Mouse (Mus musculus) heart, embryonic 12.5 days (tissue): Measurements from ENCODE around the gene Olfr524. TPM values are rescaled to one million over a fixed set of nuclear protein-coding genes. Genes with fewer than 3 reads are reported as not detected.

Source experiments
- ATAC-seq: fragments of 200-750 bp; cut with Nextera tagmentation; 2 replicates; pipeline ENCODE4 v1.8.0; 2017; ENCODE audit warnings: moderate TSS enrichment, moderate library complexity; ENCODE audit not compliant: insufficient number of reproducible peaks, low FRiP score
- H3K27ac ChIP-seq: fragments of 300-500 bp; sonication (generic); 2 replicates; pipeline ENCODE4 v1.5.1; 2016; ENCODE audit warnings: mild to moderate bottlenecking, moderate library complexity; ENCODE audit not compliant: poor library complexity, severe bottlenecking
- H3K27me3 ChIP-seq: fragments of 300-500 bp; sonication (generic); replicated peaks from 2 replicates; pipeline ENCODE4 v1.6.1; 2016; ENCODE audit warnings: mild to moderate bottlenecking, moderate library complexity
- H3K36me3 ChIP-seq: fragments of 300-500 bp; sonication (generic); 2 replicates; pipeline ENCODE4 v1.6.1; 2016; ENCODE audit warnings: mild to moderate bottlenecking, moderate library complexity
- H3K4me1 ChIP-seq: fragments of 300-500 bp; sonication (generic); replicated peaks from 2 replicates; pipeline ENCODE4 v1.6.1; 2016; ENCODE audit warnings: mild to moderate bottlenecking
- H3K4me2 ChIP-seq: fragments of 300-500 bp; sonication (generic); 2 replicates; pipeline ENCODE4 v1.6.1; 2016; ENCODE audit warnings: mild to moderate bottlenecking, moderate library complexity
- H3K4me3 ChIP-seq: fragments of 300-500 bp; sonication (generic); 2 replicates; pipeline ENCODE4 v1.5.1; 2016; ENCODE audit warnings: mild to moderate bottlenecking
- H3K9ac ChIP-seq: fragments of 300-500 bp; sonication (generic); 2 replicates; pipeline ENCODE4 v1.6.1; 2016; ENCODE audit warnings: mild to moderate bottlenecking, moderate library complexity
- H3K9me3 ChIP-seq: fragments of 300-500 bp; sonication (generic); replicated peaks from 2 replicates; pipeline ENCODE4 v1.6.1; 2016; ENCODE audit warnings: mild to moderate bottlenecking, moderate library complexity
- whole genome bisulfite sequencing: fragments of 180-500 bp; shearing (Covaris S2); methylation state at CpG from one replicate; pipeline ENCODE4 v1.1.7; 2016; 5-methylcytosine and 5-hydroxymethylcytosine counted together
- polyA plus RNA-seq: library from polyadenylated mRNA; unstranded; fragments of >200 nt; fragmentation: Nextera tagmentation; extraction: Ambion mirVana; gene quantifications from 2 replicates; pipeline ENCODE4 v1.2.1, GENCODE M21; 2016

Olfr524 gene
- polyA plus RNA-seq = not detected in 2 replicates

DNA sequence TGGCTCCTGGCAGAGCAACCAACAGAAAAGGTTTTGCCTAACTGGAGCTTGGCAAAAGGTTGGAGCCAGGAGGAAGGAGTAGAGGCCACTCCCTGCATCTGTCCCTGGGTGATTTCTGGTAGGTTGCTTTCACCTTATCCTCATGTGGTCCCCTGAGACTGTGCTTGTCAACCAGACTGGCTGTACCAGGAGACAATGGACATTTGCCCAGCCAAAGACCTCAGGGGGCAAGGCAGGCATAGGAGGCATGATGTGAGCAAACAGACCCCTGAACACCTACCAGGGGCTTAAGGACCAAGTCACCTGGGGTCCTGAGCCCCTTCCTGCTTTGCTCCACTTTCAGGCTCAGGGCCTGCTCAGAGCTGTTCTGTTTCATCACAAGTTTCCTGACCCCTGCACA is at the start of gene Olfr524:
TSS of gene Olfr524 (minus strand) at position 101 of the 400 bp plus-strand sequence.
- no peaks in the 10 kb centered on the region for H3K36me3 ChIP-seq

DNA sequence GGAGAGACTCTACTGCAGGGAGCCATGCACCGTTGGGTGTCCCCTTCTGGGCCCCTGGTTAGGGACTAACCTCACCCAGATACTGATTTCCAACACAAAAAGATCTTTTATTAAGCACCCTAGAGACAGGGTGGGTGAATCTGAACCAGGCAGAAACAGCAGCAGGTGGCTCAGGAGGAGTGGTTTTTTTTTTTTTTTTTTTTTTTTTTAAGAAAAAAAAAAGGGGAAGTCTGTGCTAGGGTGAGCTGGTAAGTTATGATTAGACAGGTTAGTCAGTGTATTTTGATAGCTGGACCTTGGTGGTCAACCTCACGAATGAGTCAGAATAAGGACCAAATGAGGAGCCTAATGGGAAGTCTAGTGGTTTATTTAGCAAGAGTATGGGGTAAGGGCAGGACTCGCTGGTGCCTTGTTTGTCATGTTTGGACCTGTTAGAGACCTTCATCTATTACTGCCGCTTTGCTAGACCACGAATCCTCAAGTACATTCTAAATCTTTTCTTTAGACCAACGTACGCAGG is 48.1 kb upstream of the Olfr524 start:
- H3K9me3 ChIP-seq = 0 out of 2 replicates have a peak, but pooled peaks cover 3% of the 10 kb centered on the region
- no peaks in the 10 kb centered on the region for H3K4me1 ChIP-seq
- no peak for ATAC-seq
- no peak overlapping the region for H3K9ac ChIP-seq
- no peak overlapping the region for H3K27ac ChIP-seq
- no peak overlapping the region for H3K4me3 ChIP-seq
- WGBS = 70% methylated on average over 7 of the region's 7 CpGs
- no peaks in the 10 kb centered on the region for H3K36me3 ChIP-seq
- no peaks in the 10 kb centered on the region for H3K27me3 ChIP-seq
- no peak overlapping the region for H3K4me2 ChIP-seq

More for the DNA sequence above, at the start of gene Olfr524:
- H3K9me3 ChIP-seq = no peaks in the 10 kb centered on the region
- no peak for ATAC-seq
- no peak within 1 kb of the TSS for H3K9ac ChIP-seq
- no peak within 1 kb of the TSS for H3K27ac ChIP-seq
- H3K4me1 ChIP-seq = no peaks in the 10 kb centered on the region
- no peak within 1 kb of the TSS for H3K4me2 ChIP-seq
- H3K4me3 ChIP-seq = no peak within 1 kb of the TSS
- H3K27me3 ChIP-seq = no peaks in the 10 kb centered on the region; the same call in 1 of the 2 replicates

DNA sequence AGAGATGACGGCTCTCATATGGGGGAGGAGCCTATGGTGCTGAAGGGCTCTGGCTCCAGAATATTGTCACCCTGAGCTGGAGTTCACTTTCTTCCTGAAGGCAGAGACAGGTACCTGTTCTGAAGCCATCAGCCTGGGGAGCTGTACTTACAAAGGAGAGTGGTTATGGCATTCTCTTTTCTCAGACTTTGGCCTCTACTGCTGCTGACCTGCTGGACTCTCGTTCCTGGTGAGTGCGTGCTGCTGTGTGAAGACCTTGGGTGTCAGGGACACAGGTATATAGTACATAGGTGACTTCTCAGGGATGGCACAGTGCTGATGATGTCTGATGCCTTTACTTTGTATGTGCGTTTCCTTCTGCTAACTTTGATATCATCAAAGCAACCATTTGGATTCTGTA is 41.5 kb upstream of the Olfr524 start, which contains the start of gene 5830411N06Rik:
TSS of gene 5830411N06Rik (plus strand) at position 69 of the 400 bp plus-strand sequence.
- Histone ChIP-seq H3K4me1 (no peaks in the 10 kb centered on the region), H3K36me3 (no peaks in the 10 kb centered on the region), H3K4me3 (no peak within 1 kb of the TSS), H3K9ac (no peak within 1 kb of the TSS), H3K4me2 (no peak within 1 kb of the TSS), H3K27ac (no peak within 1 kb of the TSS), H3K27me3 (no peaks in the 10 kb centered on the region), H3K9me3 (peaks cover 4% of the 10 kb centered on the region; the same call in 1 of the 2 replicates)
- WGBS = 75% methylated on average over 4 of the region's 4 CpGs
- no peak for ATAC-seq

DNA sequence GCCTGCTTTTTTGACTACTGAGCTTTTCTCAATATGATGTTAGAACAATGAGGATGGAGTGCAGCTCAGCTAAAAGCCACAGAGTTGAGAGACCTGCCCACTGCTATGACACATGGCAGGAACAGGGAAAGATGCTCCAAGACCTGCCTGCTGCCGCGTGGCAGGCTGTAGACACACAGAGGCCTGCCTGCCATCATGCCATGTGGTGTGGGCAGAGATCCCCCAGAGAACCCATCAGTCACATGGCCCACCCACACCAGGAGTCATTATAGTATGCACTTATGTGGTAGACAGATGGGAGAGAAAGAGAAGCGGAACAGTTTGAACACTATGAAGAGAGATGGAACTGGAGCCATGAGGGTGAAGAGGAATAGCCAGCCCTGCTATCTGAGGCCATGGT is 27.9 kb upstream of the Olfr524 start:
- no peaks in the 10 kb centered on the region for H3K4me1 ChIP-seq
- H3K4me2 ChIP-seq = no peak overlapping the region
- no peak overlapping the region for H3K27ac ChIP-seq
- 90% methylated on average over 3 of the region's 3 CpGs for WGBS
- peaks cover 8% of the 10 kb centered on the region; the same call in 1 of the 2 replicates for H3K9me3 ChIP-seq
- H3K4me3 ChIP-seq = no peak overlapping the region
- no peaks in the 10 kb centered on the region for H3K27me3 ChIP-seq
- no peaks in the 10 kb centered on the region for H3K36me3 ChIP-seq
- ATAC-seq = no peak
- H3K9ac ChIP-seq = no peak overlapping the region

DNA sequence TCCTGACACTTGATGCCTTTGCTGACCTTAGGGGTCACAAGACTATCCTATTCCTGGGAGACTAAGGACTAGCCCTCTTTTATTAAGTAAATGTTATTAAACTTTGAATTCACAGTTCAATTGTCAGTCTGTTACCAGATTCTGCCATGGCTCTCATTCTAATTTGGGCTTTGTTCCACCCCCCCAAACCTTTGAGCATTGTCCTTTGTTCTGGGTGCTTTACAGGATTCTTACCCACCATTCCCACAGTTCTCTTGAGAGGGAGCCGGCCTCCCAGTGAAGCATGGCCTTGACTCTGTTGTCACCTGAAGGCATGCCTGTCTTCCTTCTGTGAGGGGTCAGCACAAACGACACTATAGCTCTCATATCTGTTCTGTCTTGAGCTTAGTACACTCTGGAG is 25.3 kb upstream of the Olfr524 start:
- H3K36me3 ChIP-seq = no peaks in the 10 kb centered on the region
- no peaks in the 10 kb centered on the region for H3K4me1 ChIP-seq
- H3K27me3 ChIP-seq = no peaks in the 10 kb centered on the region
- no peak overlapping the region for H3K27ac ChIP-seq
- H3K4me3 ChIP-seq = no peak overlapping the region
- no peak overlapping the region for H3K9ac ChIP-seq
- 68% methylated on average over 2 of the region's 2 CpGs for WGBS
- H3K9me3 ChIP-seq = peaks cover 12% of the 10 kb centered on the region; the same call in 1 of the 2 replicates
- ATAC-seq = no peak
- no peak overlapping the region for H3K4me2 ChIP-seq

DNA sequence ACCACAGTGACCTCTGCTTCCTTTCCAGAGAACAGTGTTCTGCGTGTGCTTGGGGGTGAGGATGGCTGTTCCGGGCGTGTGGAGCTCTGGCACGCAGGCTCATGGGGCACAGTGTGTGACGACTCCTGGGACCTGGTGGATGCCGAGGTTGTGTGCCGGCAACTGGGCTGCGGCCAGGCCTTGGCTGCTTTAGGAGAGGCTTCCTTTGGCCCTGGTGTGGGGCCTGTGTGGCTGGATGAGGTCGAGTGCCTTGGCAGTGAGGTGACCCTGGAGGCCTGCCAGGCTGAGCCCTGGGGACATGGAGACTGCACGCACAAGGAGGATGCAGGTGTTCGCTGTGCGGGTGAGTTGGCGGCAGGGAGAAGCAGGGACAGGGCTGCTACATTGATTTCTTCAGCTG is 22.7 kb upstream of the Olfr524 start:
- H3K4me1 ChIP-seq = no peaks in the 10 kb centered on the region
- H3K9ac ChIP-seq = no peak overlapping the region
- H3K4me2 ChIP-seq = no peak overlapping the region
- H3K36me3 ChIP-seq = no peaks in the 10 kb centered on the region
- H3K27me3 ChIP-seq = no peaks in the 10 kb centered on the region
- H3K4me3 ChIP-seq = no peak overlapping the region
- H3K27ac ChIP-seq = no peak overlapping the region
- ATAC-seq = no peak
- H3K9me3 ChIP-seq = 0 out of 2 replicates have a peak, but pooled peaks cover 9% of the 10 kb centered on the region
- WGBS = 74% methylated on average over 13 of the region's 13 CpGs

DNA sequence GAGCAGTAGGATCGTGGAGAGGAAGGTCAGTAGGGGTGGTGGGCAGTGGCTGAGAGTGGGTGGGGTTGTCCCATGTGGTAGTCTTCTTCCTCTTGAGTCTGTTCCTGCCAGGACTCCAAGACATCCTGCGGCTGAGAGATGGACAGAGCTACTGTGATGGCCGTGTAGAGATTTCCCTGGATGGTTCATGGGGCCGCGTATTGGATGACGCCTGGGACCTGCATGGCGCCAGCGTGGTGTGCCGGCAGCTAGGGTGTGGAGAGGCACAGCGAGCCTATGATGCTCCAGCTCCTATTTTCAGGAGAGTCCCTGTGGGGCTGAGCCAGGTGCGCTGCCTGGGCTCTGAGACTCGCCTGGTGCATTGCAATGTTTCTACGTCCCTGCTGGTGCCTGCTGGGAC is 18.4 kb upstream of the Olfr524 start:
- Histone ChIP-seq H3K9ac (no peak overlapping the region), H3K27ac (no peak overlapping the region), H3K9me3 (0 out of 2 replicates have a peak, but pooled peaks cover 7% of the 10 kb centered on the region), H3K36me3 (no peaks in the 10 kb centered on the region), H3K4me3 (no peak overlapping the region), H3K4me1 (no peaks in the 10 kb centered on the region), H3K27me3 (no peaks in the 10 kb centered on the region), H3K4me2 (no peak overlapping the region)
- ATAC-seq = no peak
- 75% methylated on average over 13 of the region's 13 CpGs for WGBS

DNA sequence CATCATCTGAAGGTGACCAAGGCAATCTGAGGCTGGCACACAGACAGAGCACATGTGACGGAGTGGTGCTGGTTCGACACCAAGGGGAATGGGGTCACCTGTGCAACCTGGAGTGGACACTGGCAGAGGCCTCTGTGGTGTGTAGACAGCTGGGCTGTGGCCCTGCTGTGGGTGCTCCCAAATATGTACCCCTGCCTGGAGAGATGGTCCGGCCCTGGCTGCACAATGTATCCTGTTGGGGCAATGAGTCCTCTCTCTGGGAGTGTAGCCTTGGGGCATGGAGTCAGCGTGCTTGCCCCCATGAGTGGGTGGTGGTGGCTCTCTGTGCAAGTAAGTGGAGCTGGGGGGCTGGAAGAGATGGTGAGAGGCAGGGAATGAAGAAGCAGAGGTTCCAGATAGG is 14.6 kb upstream of the Olfr524 start:
- H3K36me3 ChIP-seq = no peaks in the 10 kb centered on the region

DNA sequence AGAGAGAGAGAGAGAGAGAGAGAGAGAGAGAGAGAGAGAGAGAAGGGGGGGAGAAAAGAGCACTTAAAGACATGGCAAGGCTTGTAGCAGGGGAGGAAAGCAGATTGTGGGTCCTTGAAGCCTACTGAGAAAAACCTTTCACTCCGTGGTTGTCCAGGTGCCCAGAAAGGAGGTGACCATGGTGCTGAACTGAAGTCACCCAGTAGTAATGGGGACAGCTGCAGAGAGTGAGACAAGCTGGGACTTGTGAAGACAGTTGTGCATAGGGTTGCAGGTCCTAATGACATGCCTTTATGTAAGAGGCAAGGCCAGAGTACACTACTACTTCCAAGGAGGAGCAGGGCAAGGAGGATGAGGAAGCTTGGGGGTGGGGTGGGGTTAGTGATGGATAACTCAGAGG is 13.5 kb upstream of the Olfr524 start:
- ATAC-seq = no peak
- Histone ChIP-seq H3K9me3 (0 out of 2 replicates have a peak, but pooled peaks cover 3% of the 10 kb centered on the region), H3K27ac (no peak overlapping the region), H3K27me3 (no peaks in the 10 kb centered on the region), H3K4me1 (no peaks in the 10 kb centered on the region), H3K9ac (no peak overlapping the region), H3K36me3 (no peaks in the 10 kb centered on the region), H3K4me3 (no peak overlapping the region), H3K4me2 (no peak overlapping the region)
- 13% methylated on average over 1 of the region's 1 CpGs for WGBS

More for the DNA sequence above, 14.6 kb upstream of the Olfr524 start:
- WGBS = 71% methylated on average over 4 of the region's 4 CpGs
- no peak overlapping the region for H3K4me2 ChIP-seq
- no peak overlapping the region for H3K27ac ChIP-seq
- H3K9me3 ChIP-seq = 0 out of 2 replicates have a peak, but pooled peaks cover 3% of the 10 kb centered on the region
- no peak for ATAC-seq
- H3K27me3 ChIP-seq = no peaks in the 10 kb centered on the region
- no peak overlapping the region for H3K9ac ChIP-seq
- H3K4me1 ChIP-seq = no peaks in the 10 kb centered on the region
- H3K4me3 ChIP-seq = no peak overlapping the region

DNA sequence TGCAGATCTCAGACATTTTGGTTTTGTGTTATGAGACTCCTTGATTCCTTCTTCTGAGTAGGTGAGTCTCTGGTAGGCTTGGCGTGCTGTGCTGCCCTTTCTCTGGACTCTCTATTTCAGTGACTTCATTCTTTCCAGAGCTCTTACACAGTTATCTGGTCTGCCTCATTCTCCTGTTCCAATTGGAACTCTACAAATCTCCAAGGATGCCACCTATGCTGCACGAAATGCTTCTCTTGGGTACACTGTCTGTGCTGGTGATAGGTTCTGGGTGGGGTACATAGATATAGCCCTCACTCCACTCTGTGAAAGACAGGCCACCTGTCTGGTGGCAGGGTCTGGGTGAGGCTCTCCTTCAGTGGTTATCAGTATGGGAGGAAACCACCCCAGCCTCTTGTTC is 12.2 kb upstream of the Olfr524 start, which contains the start of gene Cd163l1:
TSS of gene Cd163l1 (plus strand) at position 301 of the 400 bp plus-strand sequence.
- WGBS = 71% methylated on average over 2 of the region's 2 CpGs
- Histone ChIP-seq H3K36me3 (no peaks in the 10 kb centered on the region), H3K4me2 (no peak within 1 kb of the TSS), H3K4me1 (no peaks in the 10 kb centered on the region), H3K9ac (no peak within 1 kb of the TSS), H3K27ac (no peak within 1 kb of the TSS), H3K4me3 (no peak within 1 kb of the TSS), H3K9me3 (no peaks in the 10 kb centered on the region), H3K27me3 (no peaks in the 10 kb centered on the region)
- ATAC-seq = no peak

DNA sequence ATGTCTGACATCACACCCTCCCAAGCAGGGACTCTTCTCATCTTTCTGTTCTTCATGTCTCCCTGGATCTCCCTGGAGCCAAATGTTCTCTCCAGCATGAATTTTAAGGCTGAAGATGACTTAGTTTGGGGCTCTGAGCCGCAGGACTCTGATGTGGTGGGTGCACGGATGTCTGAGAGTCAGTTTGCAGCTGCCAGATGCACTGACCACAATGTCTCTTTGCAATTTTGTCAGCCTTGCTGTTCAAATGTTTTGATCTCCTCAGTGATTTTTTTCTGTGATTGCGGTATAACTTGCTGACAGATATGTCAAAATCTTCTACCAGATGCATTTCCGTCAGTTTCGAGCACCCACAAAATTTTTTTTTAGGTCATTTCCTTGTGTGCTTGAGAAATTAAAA is 8.1 kb upstream of the Olfr524 start:
- Histone ChIP-seq H3K4me1 (no peaks in the 10 kb centered on the region), H3K27me3 (peaks cover 3% of the 10 kb centered on the region; the same call in 1 of the 2 replicates), H3K9ac (no peak overlapping the region), H3K36me3 (no peaks in the 10 kb centered on the region), H3K9me3 (no peaks in the 10 kb centered on the region), H3K27ac (no peak overlapping the region), H3K4me3 (no peak overlapping the region), H3K4me2 (no peak overlapping the region)
- 82% methylated on average over 5 of the region's 5 CpGs for WGBS
- no peak for ATAC-seq

DNA sequence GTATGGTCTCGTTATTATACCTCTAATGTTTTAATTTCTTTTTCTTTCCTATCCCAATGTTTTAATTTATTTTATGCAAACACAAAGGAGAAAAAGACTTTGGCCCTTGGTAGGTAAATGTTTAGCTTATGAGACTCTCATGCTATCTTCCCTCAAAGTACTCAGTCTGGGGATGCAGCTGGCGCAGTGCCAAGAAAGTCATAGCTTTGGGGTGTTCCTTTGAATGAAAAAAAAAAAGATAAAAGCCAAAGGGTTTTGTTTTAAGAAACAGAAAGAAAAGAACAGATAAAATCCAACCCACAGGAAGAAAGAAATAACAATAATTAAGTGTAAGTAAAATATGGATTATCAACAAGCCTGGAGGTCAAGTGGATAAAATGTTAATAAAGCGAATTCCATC is 2.9 kb upstream of the Olfr524 start:
- H3K9ac ChIP-seq = no peak overlapping the region
- no peak for ATAC-seq
- H3K36me3 ChIP-seq = no peaks in the 10 kb centered on the region
- no peak overlapping the region for H3K4me2 ChIP-seq
- H3K9me3 ChIP-seq = no peaks in the 10 kb centered on the region
- H3K4me3 ChIP-seq = no peak overlapping the region
- whole genome bisulfite sequencing = 67% methylated on average over 3 of the region's 3 CpGs
- H3K27ac ChIP-seq = no peak overlapping the region
- H3K4me1 ChIP-seq = no peaks in the 10 kb centered on the region
- peaks cover 3% of the 10 kb centered on the region; the same call in 1 of the 2 replicates for H3K27me3 ChIP-seq
